Mouse (Mus musculus) spleen, adult 2 months (tissue): ENCODE measurements around the gene H2-Ab1.

Experiments
- CTCF ChIP-seq: fragments of 200-500 bp; IDR thresholded peaks from 2 replicates; pipeline ENCODE4 v1.5.1; 2011; ENCODE audit warnings: mild to moderate bottlenecking, inconsistent platforms; ENCODE audit not compliant: insufficient read depth, insufficient read length, insufficient replicate concordance; ENCODE audit errors: extremely low read depth
- POLR2A ChIP-seq: fragments of 200-500 bp; IDR thresholded peaks from 2 replicates; pipeline ENCODE4 v1.6.1; 2011; ENCODE audit warnings: low read depth, low read length, inconsistent platforms

- TF ChIP-seq CTCF (no peak), POLR2A (no peak)
Observed at GRCm38 (mm10) chr17:34316697-34317096, 59.2 kb downstream of the H2-Ab1 start.
